Comparison of ENCODE assay signal across 11 mouse cellular contexts in the genomic region with DNA sequence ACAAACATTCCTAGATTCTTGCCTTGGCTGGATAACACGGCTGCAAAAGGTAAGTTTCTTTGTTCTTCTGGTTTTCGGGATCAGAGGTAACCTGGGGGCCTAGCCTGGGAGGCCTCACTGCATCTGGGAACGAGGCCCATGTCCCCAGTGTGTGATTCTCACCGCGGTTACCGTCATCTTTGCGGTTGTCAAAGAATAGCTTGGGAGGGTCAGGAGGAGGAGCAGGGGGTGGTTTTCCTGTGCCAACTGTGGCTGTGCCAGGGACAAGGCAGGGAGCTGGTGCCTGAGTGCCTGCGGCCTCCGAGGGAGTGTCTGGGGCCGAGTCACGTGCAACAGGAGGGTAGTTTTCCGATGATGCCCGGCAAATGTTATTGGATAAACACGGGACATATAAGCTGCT.
DNase-seq lines count a peak whose midpoint lies in the region; ATAC-seq and TF ChIP-seq lines count a peak whose summit lies in the region.
"Had no signal": no experiment of that assay in that cellular context is flagged by ENCODE, and none has a peak within 500 bp of the region (broad histone marks: within the 10 kb centered on the region; RNA-seq: fewer than 3 reads in every experiment).

No protein-coding gene starts in this region.

- H3K79me2 ChIP-seq in myocyte (ENCODE audit: control insufficient read depth, insufficient read depth), result no peaks in the 10 kb centered on the region

- no peak for TF ChIP-seq POLR2A in myocyte (IDR thresholded peaks at IDR 0.05; ENCODE audit: insufficient read length, low read depth)

- 0 out of 2 replicates have a peak, but pooled peaks have one; percentile 32 for ATAC-seq in hindbrain, embryonic 15.5 days (ENCODE audit: low FRiP score, low read depth)

- no peak overlapping the region for H3ac ChIP-seq in myocyte (ENCODE audit: control insufficient read depth, insufficient read length)

- no peak for DNase-seq in hindbrain, embryonic 10.5 days (ENCODE audit: low spot score)
- peak; percentile 25 for DNase-seq in gastrocnemius, postnatal 10 days
- DNase-seq in heart, adult 9 months (ENCODE audit: low spot score in 2 of 2), result peak; percentile 75 to 83
- DNase-seq in right cerebral cortex, postnatal 14 days, result no peak
- no peak for DNase-seq in left cerebral cortex, postnatal 36 days (ENCODE audit: low spot score in 2 of 2)
- DNase-seq: kidney, adult 8-10 months; right cerebral cortex, adult 18-20 months had no signal

- H3K9ac ChIP-seq in hindbrain, embryonic 15.5 days, result no peak overlapping the region
- H3K9ac ChIP-seq: embryonic facial prominence, embryonic 13.5 days; limb, embryonic 15.5 days had no signal

- H3K4me3 ChIP-seq in hindbrain, embryonic 15.5 days, result no peak overlapping the region
- no peak overlapping the region for H3K4me3 ChIP-seq in hindbrain, embryonic 10.5 days
- H3K4me3 ChIP-seq in myocyte, result no peak overlapping the region
- H3K4me3 ChIP-seq: embryonic facial prominence, embryonic 13.5 days; limb, embryonic 15.5 days had no signal

- H3K27ac ChIP-seq in hindbrain, embryonic 15.5 days (replicated peaks), result no peak overlapping the region
- H3K27ac ChIP-seq in hindbrain, embryonic 10.5 days, result no peak overlapping the region
- H3K27ac ChIP-seq: embryonic facial prominence, embryonic 13.5 days; limb, embryonic 15.5 days had no signal

- 0 out of 2 replicates have a peak, but pooled peaks cover 10% of the 10 kb centered on the region for H3K4me1 ChIP-seq in hindbrain, embryonic 15.5 days (replicated peaks)
- H3K4me1 ChIP-seq in hindbrain, embryonic 10.5 days (replicated peaks), result peaks cover 17% of the 10 kb centered on the region; the same call in 1 of the 2 replicates

- intact Hi-C loops in left cerebral cortex, postnatal 36 days (cut with DNase I), result no loop called here

- no peak overlapping the region for H3K4me2 ChIP-seq in hindbrain, embryonic 15.5 days
- H3K4me2 ChIP-seq in myocyte (ENCODE audit: low read depth), result peak overlapping the region; percentile 9
- H3K4me2 ChIP-seq: embryonic facial prominence, embryonic 13.5 days; limb, embryonic 15.5 days had no signal

- H3K9me3 ChIP-seq in hindbrain, embryonic 15.5 days, result no peaks in the 10 kb centered on the region
- H3K9me3 ChIP-seq in hindbrain, embryonic 10.5 days, result no peaks in the 10 kb centered on the region
- H3K9me3 ChIP-seq: embryonic facial prominence, embryonic 13.5 days; limb, embryonic 15.5 days had no signal

- WGBS in hindbrain, embryonic 15.5 days, result 60% methylated on average over 14 of the region's 14 CpGs
- WGBS in hindbrain, embryonic 10.5 days, result 87% methylated on average over 14 of the region's 14 CpGs

- peaks cover 13% of the 10 kb centered on the region; the same call in 1 of the 2 replicates for H3K36me3 ChIP-seq in hindbrain, embryonic 15.5 days
- peaks cover 10% of the 10 kb centered on the region for H3K36me3 ChIP-seq in hindbrain, embryonic 10.5 days
- H3K36me3 ChIP-seq in myocyte (ENCODE audit: control insufficient read depth, insufficient read depth), result no peaks in the 10 kb centered on the region

- no peaks in the 10 kb centered on the region for H3K27me3 ChIP-seq in hindbrain, embryonic 15.5 days
- no peaks in the 10 kb centered on the region for H3K27me3 ChIP-seq in hindbrain, embryonic 10.5 days (ENCODE audit: insufficient read depth, poor library complexity, severe bottlenecking)
- H3K27me3 ChIP-seq in myocyte (ENCODE audit: control insufficient read depth, insufficient read depth, insufficient read length), result no peaks in the 10 kb centered on the region
- H3K27me3 ChIP-seq: embryonic facial prominence, embryonic 13.5 days; limb, embryonic 15.5 days had no signal

TF ChIP-seq in myocyte, 11 proteins besides CTCF, POLR2A, EP300 and RAD21:
- TF ChIP-seq CEBPB (IDR thresholded peaks at IDR 0.05; ENCODE audit: insufficient read depth, poor library complexity, severe bottlenecking) (no peak), E2F4 (IDR thresholded peaks at IDR 0.05; ENCODE audit: insufficient read depth) (no peak), MYOD1 (IDR thresholded peaks at IDR 0.05; ENCODE audit: control insufficient read depth in 1 of 3, insufficient read length in 2 of 3, low read depth in 2 of 3) (peak in 1 of 3 experiments; percentile 50), TCF12 (IDR thresholded peaks at IDR 0.05; ENCODE audit: insufficient read depth, poor library complexity, severe bottlenecking) (no peak), MYOG (IDR thresholded peaks at IDR 0.05; ENCODE audit: control insufficient read depth in 1 of 3, insufficient read depth in 1 of 3, insufficient read length in 2 of 3, low read depth in 2 of 3) (peak in 1 of 3 experiments; percentile 71), POLR2AphosphoS2 (IDR thresholded peaks at IDR 0.05; ENCODE audit: insufficient read length, low read depth) (no peak), MAX (IDR thresholded peaks at IDR 0.05; ENCODE audit: low read depth) (no peak), SRF (IDR thresholded peaks at IDR 0.05; ENCODE audit: control insufficient read depth, insufficient read length, low read depth) (no peak), TCF3 (IDR thresholded peaks at IDR 0.05; ENCODE audit: insufficient read length, low read depth) (no peak)

Comparison
In these comparisons a context has a peak if more than half of its experiments do, and no peak if none do; other contexts are left out.
1. DNase-seq: peak in gastrocnemius, postnatal 10 days (single experiment) and heart, adult 9 months (2 of 2); none in hindbrain, embryonic 10.5 days (single experiment), right cerebral cortex, postnatal 14 days (single experiment) and left cerebral cortex, postnatal 36 days (0 of 2).